Mouse (Mus musculus) forebrain, embryonic 15.5 days (tissue): ENCODE results near the gene Erp44. TPM values are rescaled to one million over a fixed set of nuclear protein-coding genes. Genes with fewer than 3 reads are reported as not detected.

Source experiments
- ATAC-seq: fragments of 200-750 bp; cut with Nextera tagmentation; replicated peaks from 2 replicates; pipeline ENCODE4 v1.8.0; 2017; ENCODE audit warnings: mild to moderate bottlenecking, moderate TSS enrichment, moderate library complexity
- H3K27ac ChIP-seq: fragments of 300-500 bp; sonication (generic); replicated peaks from 2 replicates; pipeline ENCODE4 v1.5.1; 2015; ENCODE audit warnings: mild to moderate bottlenecking, inconsistent platforms
- H3K27me3 ChIP-seq: fragments of 300-500 bp; sonication (generic); 2 replicates; pipeline ENCODE4 v1.6.1; 2015; ENCODE audit warnings: inconsistent platforms
- H3K36me3 ChIP-seq: fragments of 300-500 bp; sonication (generic); 2 replicates; pipeline ENCODE4 v1.6.1; 2015; ENCODE audit warnings: mild to moderate bottlenecking, inconsistent platforms
- H3K4me1 ChIP-seq: fragments of 300-500 bp; sonication (generic); 2 replicates; pipeline ENCODE4 v1.6.1; 2015; ENCODE audit warnings: inconsistent platforms
- H3K4me2 ChIP-seq: fragments of 300-500 bp; sonication (generic); replicated peaks from 2 replicates; pipeline ENCODE4 v1.6.1; 2015; ENCODE audit warnings: mild to moderate bottlenecking, inconsistent platforms
- H3K4me3 ChIP-seq: fragments of 300-500 bp; sonication (generic); 2 replicates; pipeline ENCODE4 v1.5.1; 2015; ENCODE audit warnings: mild to moderate bottlenecking, inconsistent platforms
- H3K9ac ChIP-seq: fragments of 300-500 bp; sonication (generic); replicated peaks from 2 replicates; pipeline ENCODE4 v1.6.1; 2015; ENCODE audit warnings: mild to moderate bottlenecking, inconsistent platforms
- H3K9me3 ChIP-seq: fragments of 300-500 bp; sonication (generic); 2 replicates; pipeline ENCODE4 v1.6.1; 2016; ENCODE audit warnings: inconsistent platforms
- WGBS: fragments of 180-500 bp; shearing (Covaris S2); methylation state at CpG from one replicate; pipeline ENCODE4 v1.1.7; 2015; ENCODE audit warnings: mixed read lengths; 5-methylcytosine and 5-hydroxymethylcytosine counted together
- polyA plus RNA-seq: library from polyadenylated mRNA; unstranded; fragments of >200 nt; fragmentation: Nextera tagmentation; extraction: Ambion mirVana; gene quantifications from 2 replicates; pipeline ENCODE4 v1.2.1, GENCODE M21; 2015

Erp44 gene
- polyA plus RNA-seq, result 61.4 and 67.0 TPM in 2 replicates

GRCm38 (mm10) chr4:48279498-48280134, at the start of gene Erp44, which contains the start of gene Invs:
Gene Erp44 (minus strand): TSS chr4:48279558.
Gene Invs (plus strand): TSS chr4:48279760.
- Histone ChIP-seq H3K9ac (peak within 1 kb of the TSS; percentile 87), H3K27me3 (no peaks in the 10 kb centered on the region), H3K4me2 (peak within 1 kb of the TSS; percentile 71), H3K9me3 (no peaks in the 10 kb centered on the region), H3K36me3 (no peaks in the 10 kb centered on the region), H3K4me1 (peaks cover 13% of the 10 kb centered on the region), H3K27ac (peak within 1 kb of the TSS; percentile 83), H3K4me3 (peak within 1 kb of the TSS; percentile 82)
- under 1% methylated on average over 41 of the region's 41 CpGs for WGBS
- peak; percentile 100 for ATAC-seq

GRCm38 (mm10) chr4:48328042-48328441, 48.7 kb upstream of the Erp44 start:
- ATAC-seq, result no peak
- 63% methylated on average over 2 of the region's 2 CpGs for WGBS
- H3K27ac ChIP-seq, result no peak overlapping the region

GRCm38 (mm10) chr4:48327192-48327591, 47.8 kb upstream of the Erp44 start:
- no peaks in the 10 kb centered on the region for H3K9me3 ChIP-seq
- H3K4me1 ChIP-seq, result no peaks in the 10 kb centered on the region
- no peak overlapping the region for H3K27ac ChIP-seq
- ATAC-seq, result no peak
- no peak overlapping the region for H3K4me3 ChIP-seq
- H3K36me3 ChIP-seq, result no peaks in the 10 kb centered on the region
- no peak overlapping the region for H3K9ac ChIP-seq
- H3K27me3 ChIP-seq, result no peaks in the 10 kb centered on the region
- no peak overlapping the region for H3K4me2 ChIP-seq

More at GRCm38 (mm10) chr4:48328042-48328441, 48.7 kb upstream of the Erp44 start:
- Histone ChIP-seq H3K4me3 (no peak overlapping the region), H3K9ac (no peak overlapping the region), H3K4me2 (no peak overlapping the region), H3K36me3 (no peaks in the 10 kb centered on the region), H3K9me3 (no peaks in the 10 kb centered on the region), H3K4me1 (no peaks in the 10 kb centered on the region), H3K27me3 (no peaks in the 10 kb centered on the region)

- no peak for ATAC-seq
- Histone ChIP-seq H3K36me3 (no peaks in the 10 kb centered on the region), H3K4me2 (no peak overlapping the region), H3K27ac (no peak overlapping the region), H3K27me3 (no peaks in the 10 kb centered on the region), H3K9me3 (no peaks in the 10 kb centered on the region), H3K4me3 (no peak overlapping the region), H3K4me1 (no peaks in the 10 kb centered on the region), H3K9ac (no peak overlapping the region)
- WGBS, result 47% methylated on average over 1 of the region's 1 CpGs
These were observed 42.7 kb upstream of the Erp44 start for GRCm38 (mm10) chr4:48322095-48322494.

GRCm38 (mm10) chr4:48321276-48321675, 41.9 kb upstream of the Erp44 start:
- H3K4me3 ChIP-seq, result no peak overlapping the region
- no peak overlapping the region for H3K9ac ChIP-seq
- no peaks in the 10 kb centered on the region for H3K36me3 ChIP-seq
- no peak for ATAC-seq
- no peaks in the 10 kb centered on the region for H3K4me1 ChIP-seq
- no peak overlapping the region for H3K4me2 ChIP-seq
- no peaks in the 10 kb centered on the region for H3K9me3 ChIP-seq
- no peak overlapping the region for H3K27ac ChIP-seq
- 74% methylated on average over 1 of the region's 1 CpGs for WGBS
- H3K27me3 ChIP-seq, result no peaks in the 10 kb centered on the region

DNA sequence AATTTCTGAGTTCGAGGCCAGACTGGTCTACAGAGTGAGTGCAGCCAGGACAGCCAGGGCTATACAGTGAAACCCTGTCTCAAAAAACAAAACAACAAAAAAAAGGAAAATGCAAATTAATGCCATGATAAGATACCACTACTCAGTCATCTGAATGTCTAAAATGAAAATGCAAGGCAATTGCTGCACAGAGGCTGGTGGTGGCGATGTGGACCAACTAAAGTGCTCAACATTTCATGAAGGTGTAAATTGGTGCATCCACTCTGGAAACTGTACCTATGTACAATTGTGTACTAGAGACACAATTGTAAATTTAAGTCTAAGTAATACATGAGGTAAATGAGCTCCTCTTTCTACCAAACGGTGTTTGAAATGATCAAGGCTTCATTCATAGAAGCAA, 36.7 kb upstream of the Erp44 start:
- ATAC-seq, result no peak
- Histone ChIP-seq H3K4me1 (no peaks in the 10 kb centered on the region), H3K27me3 (no peaks in the 10 kb centered on the region), H3K27ac (no peak overlapping the region), H3K9ac (no peak overlapping the region), H3K4me2 (no peak overlapping the region), H3K9me3 (no peaks in the 10 kb centered on the region), H3K4me3 (no peak overlapping the region), H3K36me3 (no peaks in the 10 kb centered on the region)
- 89% methylated on average over 3 of the region's 3 CpGs for WGBS

DNA sequence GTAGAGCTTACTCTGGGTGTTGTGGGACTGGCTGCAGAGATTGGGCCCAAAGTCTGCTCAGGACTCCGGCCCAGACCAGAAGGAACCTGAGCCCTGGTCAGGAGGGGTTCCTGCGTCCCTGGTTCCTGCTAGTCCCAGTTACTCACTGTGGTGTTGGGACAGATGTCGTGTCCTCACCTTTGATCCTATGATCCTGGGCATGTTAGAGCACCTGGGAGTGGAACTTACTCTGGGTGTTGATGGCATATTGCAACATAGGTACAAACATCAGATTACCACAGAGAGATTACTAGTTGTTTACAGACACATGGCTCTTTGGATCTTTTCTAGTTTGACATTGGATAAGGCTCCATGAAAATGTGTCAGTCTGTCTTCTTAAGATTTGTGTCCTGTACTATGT, 35.5 kb upstream of the Erp44 start:
- no peaks in the 10 kb centered on the region for H3K4me1 ChIP-seq
- no peaks in the 10 kb centered on the region for H3K27me3 ChIP-seq
- H3K9me3 ChIP-seq, result no peaks in the 10 kb centered on the region
- no peak overlapping the region for H3K27ac ChIP-seq
- no peak overlapping the region for H3K4me2 ChIP-seq
- H3K4me3 ChIP-seq, result no peak overlapping the region
- H3K9ac ChIP-seq, result no peak overlapping the region
- ATAC-seq, result no peak
- WGBS, result 93% methylated on average over 3 of the region's 3 CpGs
- no peaks in the 10 kb centered on the region for H3K36me3 ChIP-seq

GRCm38 (mm10) chr4:48287086-48287757, 7.9 kb upstream of the Erp44 start:
- peaks cover 8% of the 10 kb centered on the region for H3K4me1 ChIP-seq
- H3K9ac ChIP-seq, result no peak overlapping the region
- ATAC-seq, result peak; percentile 84
- no peaks in the 10 kb centered on the region for H3K9me3 ChIP-seq
- no peaks in the 10 kb centered on the region for H3K36me3 ChIP-seq
- no peak overlapping the region for H3K4me3 ChIP-seq
- no peaks in the 10 kb centered on the region for H3K27me3 ChIP-seq
- no peak overlapping the region; the same call in 1 of the 2 replicates for H3K4me2 ChIP-seq
- peak overlapping the region; percentile 74 for H3K27ac ChIP-seq
- 18% methylated on average over 5 of the region's 5 CpGs for WGBS

- ATAC-seq, result no peak
- H3K27me3 ChIP-seq, result no peaks in the 10 kb centered on the region
- no peak overlapping the region for H3K4me2 ChIP-seq
- no peaks in the 10 kb centered on the region for H3K9me3 ChIP-seq
- no peak overlapping the region for H3K4me3 ChIP-seq
- no peak overlapping the region for H3K9ac ChIP-seq
- H3K27ac ChIP-seq, result no peak overlapping the region
- peaks cover 13% of the 10 kb centered on the region for H3K4me1 ChIP-seq
- 93% methylated on average over 1 of the region's 1 CpGs for WGBS
- no peaks in the 10 kb centered on the region for H3K36me3 ChIP-seq
These were observed 1.8 kb upstream of the Erp44 start for GRCm38 (mm10) chr4:48281121-48281520.

DNA sequence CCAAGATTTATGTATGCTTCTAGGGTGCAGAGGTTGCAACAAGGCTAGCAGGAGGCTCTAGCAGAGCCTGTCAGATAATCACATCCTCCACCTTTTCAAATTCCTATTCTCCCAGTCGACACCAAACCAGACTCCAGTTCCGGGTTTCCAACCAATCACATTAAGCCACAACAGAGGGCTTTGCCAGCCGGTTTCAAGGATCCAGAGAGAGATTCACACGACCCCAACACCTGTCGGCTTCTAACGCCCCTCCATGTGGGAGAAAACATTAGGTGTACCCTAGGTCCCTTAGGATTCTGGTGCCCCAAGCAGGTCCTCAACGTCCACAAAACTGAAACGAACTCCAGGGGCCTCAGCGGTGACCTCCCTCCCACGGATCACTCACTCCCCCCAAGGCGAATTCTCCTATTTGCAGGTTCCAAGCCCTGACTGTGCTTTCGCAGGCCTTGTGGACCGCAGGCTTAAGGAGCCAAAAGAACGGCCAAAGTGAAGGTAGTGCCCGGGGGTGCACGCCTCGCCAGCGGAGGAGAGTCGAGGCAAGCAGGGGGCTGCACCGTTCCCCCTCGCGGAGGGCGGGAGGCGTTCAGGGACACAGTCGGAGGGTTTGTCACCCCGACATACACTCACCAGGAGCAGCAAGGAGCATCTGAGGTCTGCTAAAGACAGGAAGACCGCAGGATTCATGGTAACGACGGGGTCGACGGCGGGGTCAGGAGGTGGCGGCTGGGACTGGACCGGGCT, 431 bp downstream of the Erp44 start:
- Histone ChIP-seq H3K27ac (peak overlapping the region; percentile 60), H3K36me3 (no peaks in the 10 kb centered on the region), H3K9me3 (no peaks in the 10 kb centered on the region), H3K9ac (peak overlapping the region; percentile 87), H3K4me3 (peak overlapping the region; percentile 82), H3K4me1 (peaks cover 13% of the 10 kb centered on the region), H3K4me2 (peak overlapping the region; percentile 71), H3K27me3 (no peaks in the 10 kb centered on the region)
- WGBS, result under 1% methylated on average over 34 of the region's 34 CpGs
- ATAC-seq, result peak; percentile 67; the same call in 1 of the 2 replicates

DNA sequence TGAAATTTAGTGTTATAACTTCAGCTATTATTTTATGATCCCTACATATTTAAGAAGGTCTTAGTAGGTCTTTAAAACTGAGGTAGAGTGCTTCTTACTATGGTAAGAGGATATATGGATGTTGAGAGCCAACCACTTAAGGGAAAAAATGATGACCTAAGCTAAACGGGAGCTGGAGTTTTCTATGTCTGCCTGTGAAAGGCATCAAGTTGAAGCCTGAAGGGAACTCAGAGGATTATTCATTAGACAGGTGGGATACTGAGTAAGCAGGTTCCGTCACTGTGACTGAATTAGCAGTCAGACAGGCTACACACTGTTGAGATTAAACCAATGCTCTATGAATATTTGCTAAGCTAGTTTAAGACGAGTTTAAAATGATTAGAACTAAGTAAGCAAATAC, 2.3 kb downstream of the Erp44 start:
- Histone ChIP-seq H3K4me1 (peaks cover 13% of the 10 kb centered on the region), H3K36me3 (no peaks in the 10 kb centered on the region), H3K27ac (no peak overlapping the region), H3K4me3 (no peak overlapping the region), H3K9ac (no peak overlapping the region), H3K4me2 (no peak overlapping the region), H3K27me3 (no peaks in the 10 kb centered on the region), H3K9me3 (no peaks in the 10 kb centered on the region)
- no peak for ATAC-seq
- WGBS, result 85% methylated on average over 3 of the region's 3 CpGs

- Histone ChIP-seq H3K9ac (no peak overlapping the region), H3K4me1 (peaks cover 15% of the 10 kb centered on the region), H3K4me2 (no peak overlapping the region), H3K9me3 (no peaks in the 10 kb centered on the region), H3K27me3 (no peaks in the 10 kb centered on the region), H3K27ac (no peak overlapping the region), H3K4me3 (no peak overlapping the region), H3K36me3 (no peaks in the 10 kb centered on the region)
- ATAC-seq, result no peak
- WGBS, result 86% methylated on average over 3 of the region's 3 CpGs
These were observed 3.6 kb downstream of the Erp44 start for GRCm38 (mm10) chr4:48275736-48276135.
